Mouse (Mus musculus) myocyte (in vitro differentiated cells): ENCODE results near the gene Dctpp1.

Experiments used
- CEBPB ChIP-seq: IDR thresholded peaks from 2 replicates; pipeline ENCODE4 v1.6.1; 2011; ENCODE audit warnings: mild to moderate bottlenecking, moderate library complexity; ENCODE audit not compliant: poor library complexity, insufficient read depth, severe bottlenecking
- E2F4 ChIP-seq: IDR thresholded peaks from one replicate; pipeline ENCODE4 v1.6.1; 2011; ENCODE audit warnings: mild to moderate bottlenecking, control low read depth, moderate library complexity; ENCODE audit not compliant: insufficient read depth
- POLR2A ChIP-seq: IDR thresholded peaks from one replicate; pipeline ENCODE4 v1.6.1; 2011; ENCODE audit warnings: low read depth, mild to moderate bottlenecking, control low read depth, moderate library complexity; ENCODE audit not compliant: insufficient read length

- TF ChIP-seq POLR2A (no peak), CEBPB (no peak), E2F4 (no peak)
These were observed 37.2 kb upstream of the Dctpp1 start for GRCm38 (mm10) chr7:127297586-127298193.
